Mouse (Mus musculus) embryonic facial prominence, embryonic 15.5 days (tissue): Measurements from ENCODE around the gene Pofut2. TPM values are rescaled to one million over a fixed set of nuclear protein-coding genes. Genes with fewer than 3 reads are reported as not detected.

Experiments used
- ATAC-seq: fragments of 200-750 bp; cut with Nextera tagmentation; 2 replicates; pipeline ENCODE4 v1.8.0; 2017; ENCODE audit warnings: low read depth, moderate TSS enrichment; ENCODE audit not compliant: insufficient number of reproducible peaks, low FRiP score, low TSS enrichment
- H3K27ac ChIP-seq: fragments of 300-500 bp; sonication (generic); replicated peaks from 2 replicates; pipeline ENCODE4 v1.5.1; 2015; ENCODE audit warnings: mild to moderate bottlenecking, inconsistent platforms
- H3K27me3 ChIP-seq: fragments of 300-500 bp; sonication (generic); 2 replicates; pipeline ENCODE4 v1.6.1; 2015; ENCODE audit warnings: inconsistent platforms
- H3K36me3 ChIP-seq: fragments of 300-500 bp; sonication (generic); 2 replicates; pipeline ENCODE4 v1.6.1; 2015; ENCODE audit warnings: mild to moderate bottlenecking, inconsistent platforms
- H3K4me1 ChIP-seq: fragments of 300-500 bp; sonication (generic); 2 replicates; pipeline ENCODE4 v1.6.1; 2015; ENCODE audit warnings: inconsistent platforms
- H3K4me2 ChIP-seq: fragments of 300-500 bp; sonication (generic); replicated peaks from 2 replicates; pipeline ENCODE4 v1.6.1; 2015; ENCODE audit warnings: mild to moderate bottlenecking, inconsistent platforms
- H3K4me3 ChIP-seq: fragments of 300-500 bp; sonication (generic); replicated peaks from 2 replicates; pipeline ENCODE4 v1.5.1; 2015; ENCODE audit warnings: mild to moderate bottlenecking, inconsistent platforms
- H3K9ac ChIP-seq: fragments of 300-500 bp; sonication (generic); 2 replicates; pipeline ENCODE4 v1.6.1; 2015; ENCODE audit warnings: inconsistent platforms
- H3K9me3 ChIP-seq: fragments of 300-500 bp; sonication (generic); replicated peaks from 2 replicates; pipeline ENCODE4 v1.6.1; 2016; ENCODE audit warnings: inconsistent platforms
- WGBS: fragments of 180-500 bp; shearing (Covaris S2); methylation state at CpG from one replicate; pipeline ENCODE4 v1.1.7; 2015; 5-methylcytosine and 5-hydroxymethylcytosine counted together
- polyA plus RNA-seq: library from polyadenylated mRNA; unstranded; fragments of >200 nt; fragmentation: Nextera tagmentation; extraction: Ambion mirVana; gene quantifications from 2 replicates; pipeline ENCODE4 v1.2.1, GENCODE M21; 2015

Pofut2 gene
- polyA plus RNA-seq, 1 experiment from 2014 or later, result 162 TPM

- H3K9ac ChIP-seq, result no peak overlapping the region
- no peak overlapping the region for H3K4me3 ChIP-seq
- H3K27ac ChIP-seq, result no peak overlapping the region
- no peak for ATAC-seq
- no peak overlapping the region for H3K4me2 ChIP-seq
- no peaks in the 10 kb centered on the region for H3K4me1 ChIP-seq
- H3K27me3 ChIP-seq, result no peaks in the 10 kb centered on the region
- no peaks in the 10 kb centered on the region for H3K36me3 ChIP-seq
- WGBS, result 81% methylated on average over 4 of the region's 4 CpGs
- no peaks in the 10 kb centered on the region for H3K9me3 ChIP-seq
These were observed 41.9 kb downstream of the Pofut2 start for GRCm38 (mm10) chr10:77300934-77301297.

GRCm38 (mm10) chr10:77304362-77304761 lies 45.3 kb downstream of the Pofut2 start:
- H3K4me1 ChIP-seq, result no peaks in the 10 kb centered on the region
- no peak for ATAC-seq
- WGBS, result 82% methylated on average over 3 of the region's 3 CpGs

GRCm38 (mm10) chr10:77304840-77305533 lies 46.0 kb downstream of the Pofut2 start:
- H3K36me3 ChIP-seq, result no peaks in the 10 kb centered on the region
- no peak for ATAC-seq
- WGBS, result 34% methylated on average over 4 of the region's 4 CpGs

More at GRCm38 (mm10) chr10:77304362-77304761, 45.3 kb downstream of the Pofut2 start:
- Histone ChIP-seq H3K27ac (no peak overlapping the region), H3K4me3 (no peak overlapping the region), H3K9ac (no peak overlapping the region), H3K36me3 (no peaks in the 10 kb centered on the region), H3K4me2 (no peak overlapping the region), H3K27me3 (no peaks in the 10 kb centered on the region), H3K9me3 (no peaks in the 10 kb centered on the region)

GRCm38 (mm10) chr10:77305766-77306165 lies 46.7 kb downstream of the Pofut2 start:
- Histone ChIP-seq H3K36me3 (no peaks in the 10 kb centered on the region), H3K9ac (no peak overlapping the region), H3K27ac (no peak overlapping the region), H3K27me3 (no peaks in the 10 kb centered on the region), H3K4me1 (no peaks in the 10 kb centered on the region), H3K4me3 (no peak overlapping the region), H3K4me2 (no peak overlapping the region), H3K9me3 (no peaks in the 10 kb centered on the region)
- 83% methylated on average over 8 of the region's 8 CpGs for WGBS
- no peak for ATAC-seq

More at GRCm38 (mm10) chr10:77304840-77305533, 46.0 kb downstream of the Pofut2 start:
- Histone ChIP-seq H3K4me1 (no peaks in the 10 kb centered on the region), H3K27me3 (no peaks in the 10 kb centered on the region), H3K9ac (no peak overlapping the region), H3K4me2 (no peak overlapping the region), H3K9me3 (no peaks in the 10 kb centered on the region), H3K27ac (no peak overlapping the region), H3K4me3 (no peak overlapping the region)

GRCm38 (mm10) chr10:77308978-77309377 lies 50.0 kb downstream of the Pofut2 start:
- Histone ChIP-seq H3K36me3 (no peaks in the 10 kb centered on the region), H3K4me1 (no peaks in the 10 kb centered on the region), H3K4me2 (no peak overlapping the region), H3K27ac (no peak overlapping the region), H3K27me3 (no peaks in the 10 kb centered on the region), H3K4me3 (no peak overlapping the region), H3K9ac (no peak overlapping the region), H3K9me3 (no peaks in the 10 kb centered on the region)
- no peak for ATAC-seq
- 67% methylated on average over 10 of the region's 10 CpGs for WGBS

- H3K36me3 ChIP-seq, result no peaks in the 10 kb centered on the region
- H3K27me3 ChIP-seq, result no peaks in the 10 kb centered on the region
- WGBS, result 80% methylated on average over 9 of the region's 9 CpGs
- H3K4me2 ChIP-seq, result no peak overlapping the region
- H3K27ac ChIP-seq, result no peak overlapping the region
- H3K9ac ChIP-seq, result no peak overlapping the region
- H3K4me3 ChIP-seq, result no peak overlapping the region
- H3K4me1 ChIP-seq, result no peaks in the 10 kb centered on the region
- no peak for ATAC-seq
- no peaks in the 10 kb centered on the region for H3K9me3 ChIP-seq
These were observed 55.8 kb downstream of the Pofut2 start for GRCm38 (mm10) chr10:77314711-77315266.

GRCm38 (mm10) chr10:77315682-77316081 lies 56.7 kb downstream of the Pofut2 start:
- 79% methylated on average over 2 of the region's 2 CpGs for WGBS
- Histone ChIP-seq H3K27me3 (no peaks in the 10 kb centered on the region), H3K9ac (no peak overlapping the region), H3K4me3 (no peak overlapping the region), H3K36me3 (no peaks in the 10 kb centered on the region), H3K27ac (no peak overlapping the region), H3K9me3 (no peaks in the 10 kb centered on the region), H3K4me1 (no peaks in the 10 kb centered on the region), H3K4me2 (no peak overlapping the region)
- no peak for ATAC-seq

Other genes starting within 250 kb of the Pofut2 start
- 29.0 and 32.5 TPM in 2 replicates for gene Slc19a1, start 227.0 kb upstream of the Pofut2 start, polyA plus RNA-seq
- gene Col18a1, start 92.7 kb upstream of the Pofut2 start, polyA plus RNA-seq, result 85.6 and 86.5 TPM in 2 replicates
- 5.2 and 8.0 TPM in 2 replicates for gene Adarb1, start 159.1 kb downstream of the Pofut2 start, polyA plus RNA-seq